Mouse (Mus musculus): ENCODE data around the gene Rnf11.
A peak's percentile ranks its signal among the peaks of the same experiment; 100 is the strongest.
"Not testable (repeated sequence)": the region's sequence is repeated elsewhere in the genome, so short reads cannot be mapped to it uniquely, and the experiment has no call there.

Gene Rnf11

DNA sequence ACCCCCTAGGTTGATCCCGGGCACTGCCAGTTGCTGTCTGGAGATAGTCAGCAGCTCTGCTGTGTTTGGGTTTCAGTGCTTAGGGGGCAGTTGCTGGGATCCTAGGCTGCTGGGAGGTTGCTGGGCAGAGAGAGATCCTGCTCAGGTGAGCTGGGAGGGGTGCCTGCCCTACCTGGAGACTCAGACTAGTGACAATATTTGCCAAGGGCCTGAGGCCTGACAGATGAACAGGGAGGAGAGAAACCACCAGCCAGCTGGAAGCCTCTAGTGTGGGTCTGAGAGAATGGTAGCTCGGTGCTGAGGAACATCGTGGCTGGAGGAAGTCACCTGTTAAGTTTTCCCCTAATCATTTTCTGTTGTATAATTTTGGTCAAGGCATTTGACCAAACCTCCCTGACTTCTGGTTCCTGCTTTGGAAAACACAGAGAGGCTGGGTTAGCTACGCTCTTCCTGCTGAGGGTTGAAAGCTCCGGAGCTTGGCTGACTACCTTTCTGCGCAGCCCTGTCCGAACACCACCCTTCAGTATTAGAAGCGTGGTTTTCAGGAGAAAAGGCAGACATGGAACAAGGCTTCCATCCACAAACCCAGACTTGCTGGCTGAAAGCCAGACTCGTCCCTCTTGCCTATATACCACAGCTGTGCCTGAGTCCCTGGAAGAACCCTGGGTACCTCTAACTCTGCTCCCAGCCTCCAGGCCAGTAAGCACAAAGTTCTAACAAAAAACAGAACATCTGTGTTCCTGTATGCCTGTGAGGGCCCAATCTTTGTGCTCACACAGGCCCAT, 76.6 kb downstream of the Rnf11 start:
- DNase-seq = peak; percentile 39

DNA sequence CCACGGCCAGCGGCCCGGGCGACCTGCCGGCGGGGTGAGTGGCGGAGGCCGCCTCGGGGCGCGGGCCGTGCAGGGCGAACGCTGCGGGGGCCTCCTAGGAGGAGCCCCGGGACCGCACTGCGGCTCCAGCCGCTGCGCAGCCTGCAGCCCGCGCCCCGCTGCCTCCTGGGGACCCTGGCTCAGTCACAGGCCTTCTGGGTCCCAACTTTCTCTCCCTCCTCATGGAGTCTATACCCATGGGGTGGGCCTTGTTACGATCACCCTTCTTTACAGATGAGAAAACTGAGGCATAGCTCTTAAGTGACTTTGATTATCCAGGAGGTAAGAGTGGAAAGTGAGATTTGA, 77.4 kb downstream of the Rnf11 start:
- no peak for DNase-seq

DNA sequence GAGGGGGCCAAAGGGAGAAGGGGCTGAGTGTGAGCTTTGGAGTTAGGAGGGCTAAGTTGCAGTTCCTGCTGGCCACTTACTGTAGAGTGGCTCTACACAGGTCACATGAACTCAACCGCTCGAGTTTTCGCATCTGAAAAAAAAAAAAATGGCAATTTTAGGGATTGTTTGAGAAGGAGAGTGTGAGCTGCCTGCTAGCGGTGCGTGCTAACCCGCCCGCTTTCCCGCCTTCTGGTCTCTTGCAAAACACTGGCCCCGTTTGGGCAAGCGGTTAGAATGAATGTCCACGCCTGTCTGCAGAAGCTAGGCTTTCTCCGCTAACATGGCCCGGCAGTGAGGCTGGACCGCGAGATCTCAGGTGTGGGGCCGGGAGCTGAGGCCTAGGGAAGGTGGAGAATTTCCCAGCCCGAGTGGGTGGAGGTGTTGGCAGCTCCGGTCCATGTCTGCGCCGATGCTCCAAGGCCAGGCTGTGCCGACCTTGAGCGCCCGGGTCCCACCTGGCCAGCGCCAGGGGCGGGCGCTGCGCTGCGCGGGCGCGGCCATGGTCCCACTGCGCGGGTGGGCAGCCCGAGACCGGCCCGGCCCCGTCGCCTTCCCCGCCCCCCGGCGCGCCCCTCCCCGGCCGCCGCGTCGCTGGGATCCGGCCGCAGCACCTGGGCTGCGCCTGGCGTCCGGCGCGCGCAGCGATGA, 77.9 kb downstream of the Rnf11 start, which contains the start of gene Ttc39a:
Gene Ttc39a, plus strand, starts transcription at position 138 of the 690 bp plus-strand sequence.
- peak; percentile 71 for DNase-seq

DNA sequence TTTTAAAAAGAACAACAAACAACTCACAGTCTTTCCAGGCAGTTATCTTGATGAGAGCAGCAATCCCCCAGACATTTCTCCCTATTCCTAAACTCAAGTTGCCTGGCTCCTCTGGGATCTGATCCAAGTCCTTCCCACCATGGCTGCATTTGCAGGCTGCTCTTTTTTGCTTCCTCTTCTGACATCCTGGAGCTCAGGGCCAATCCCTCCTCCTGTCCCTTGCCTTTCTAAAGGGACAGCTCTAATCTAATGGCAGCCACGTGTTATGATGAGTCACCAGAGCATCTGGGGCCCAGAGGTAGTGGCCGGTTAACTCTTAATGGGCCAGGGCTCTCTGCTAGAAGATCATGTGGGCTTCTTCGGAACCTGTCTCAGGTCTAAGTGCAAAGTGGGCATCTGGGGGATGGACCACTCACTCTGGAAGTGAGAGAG, 78.5 kb downstream of the Rnf11 start:
- DNase-seq = peak; percentile 60

DNA sequence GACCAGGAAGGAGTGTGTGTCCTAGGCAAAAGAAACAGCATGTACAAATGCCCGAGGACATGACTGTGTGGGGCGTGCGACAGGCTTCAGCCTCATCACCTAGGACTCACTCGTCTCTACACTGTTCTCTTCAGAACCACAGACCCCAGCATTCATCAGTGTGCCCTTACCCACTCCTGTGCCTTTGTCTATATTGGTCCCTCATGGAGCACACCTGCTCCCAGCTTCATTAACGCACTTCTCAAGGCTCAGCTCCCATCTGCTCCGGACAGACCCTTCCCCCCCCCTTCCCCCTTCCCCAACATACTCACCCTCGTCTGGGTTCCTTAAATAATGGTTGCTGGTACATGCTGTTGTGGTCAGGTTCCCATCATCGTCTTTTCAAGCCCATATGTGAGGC, 79.1 kb downstream of the Rnf11 start:
- DNase-seq = no peak

DNA sequence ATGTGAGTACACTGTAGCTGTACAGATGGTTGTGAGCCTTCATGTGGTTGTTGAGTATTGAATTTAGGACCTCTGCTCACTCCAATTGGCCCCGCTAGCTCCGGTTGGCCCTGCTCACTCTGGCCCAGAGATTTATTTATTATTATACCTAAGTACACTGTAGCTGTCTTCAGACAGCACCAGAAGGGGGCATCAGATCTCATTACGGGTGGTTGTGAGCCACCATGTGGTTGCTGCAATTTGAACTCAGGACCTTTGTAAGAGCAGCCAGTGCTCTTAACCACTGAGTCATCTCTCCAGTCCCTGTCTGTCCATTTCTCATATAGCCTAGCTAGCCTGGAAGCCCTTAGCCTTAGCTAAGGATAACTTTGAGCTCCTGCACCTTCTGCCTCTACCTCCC, 79.6 kb downstream of the Rnf11 start:
- not testable (repeated sequence) for DNase-seq

DNA sequence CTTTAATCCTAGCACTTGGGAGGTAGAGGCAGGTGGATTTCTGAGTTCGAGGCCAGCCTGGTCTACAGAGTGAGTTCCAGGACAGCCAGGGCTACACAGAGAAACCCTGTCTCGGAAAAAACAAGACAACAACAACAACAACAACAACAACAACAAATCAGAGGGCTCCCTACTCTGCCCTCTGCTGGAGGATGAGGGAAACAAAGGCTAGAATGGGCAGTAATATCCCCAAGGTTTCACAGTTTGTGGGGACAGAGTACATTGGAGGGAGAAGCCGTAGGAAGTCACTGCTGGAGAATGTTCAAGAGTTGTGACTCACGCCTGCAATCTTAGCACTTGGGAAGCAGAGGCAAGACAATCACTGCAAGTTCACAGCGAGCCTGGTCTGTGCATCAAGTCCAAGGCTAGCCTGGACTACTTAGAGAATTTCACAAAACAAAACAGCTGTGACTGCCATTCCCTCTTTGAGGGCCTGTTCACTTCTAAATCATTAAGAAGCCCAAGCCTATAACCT, 83.3 kb downstream of the Rnf11 start:
- DNase-seq = no peak

All from cerebellum, adult 8-10 months (tissue).